Mouse (Mus musculus): ENCODE measurements at regions not wholly inside any gene's neighbourhood (a gene's known extent, or its start where the extent isn't known, plus 50 kb on each side); places are given as distances from the start of the nearest gene placed in this dataset.

DNA sequence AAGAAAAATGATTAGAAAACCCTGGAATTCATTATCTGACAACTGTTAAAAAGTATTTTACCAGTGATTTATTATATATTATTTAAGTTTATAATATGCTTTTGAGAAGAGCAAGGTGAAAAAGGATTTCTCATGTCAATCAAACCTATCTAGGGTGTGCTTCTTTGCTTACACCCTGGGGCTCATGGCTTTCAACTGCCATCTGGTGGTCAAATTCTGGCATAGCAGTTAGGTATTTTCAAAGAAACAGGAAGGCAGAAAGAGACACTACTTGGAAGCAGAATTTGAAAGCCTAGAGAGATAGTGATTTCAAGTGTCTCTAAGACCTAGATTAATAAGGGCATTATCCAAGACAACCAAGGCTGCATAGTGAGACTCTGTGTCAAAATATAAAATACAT, 167.8 kb upstream of the Amot start:
- Histone ChIP-seq H3K4me2 (replicated peaks) (no peak overlapping the region), H3K9me3 (ENCODE audit: control insufficient read depth, low read length) (no peaks in the 10 kb centered on the region), H3K9ac (no peak overlapping the region), H3K27ac (no peak overlapping the region), H3K27me3 (ENCODE audit: control insufficient read depth, insufficient read depth, low read length) (no peaks in the 10 kb centered on the region), H3K4me1 (replicated peaks; ENCODE audit: control insufficient read depth, insufficient read depth, low read length) (no peaks in the 10 kb centered on the region), H3K36me3 (replicated peaks; ENCODE audit: control insufficient read depth, insufficient read depth) (no peaks in the 10 kb centered on the region), H3K4me3 (replicated peaks; ENCODE audit: low read length) (no peak overlapping the region)
- no peak for ATAC-seq (ENCODE audit: low FRiP score)
- peak; percentile 64 for DNase-seq (ENCODE audit: low spot score)

- H3K4me2 ChIP-seq (replicated peaks), result no peak overlapping the region
- no peak for ATAC-seq (ENCODE audit: low FRiP score)
- no peaks in the 10 kb centered on the region for H3K36me3 ChIP-seq (replicated peaks; ENCODE audit: control insufficient read depth, insufficient read depth)
- no peaks in the 10 kb centered on the region for H3K9me3 ChIP-seq (ENCODE audit: control insufficient read depth, low read length)
- 74% methylated on average over 2 of the region's 2 CpGs for WGBS
- no peaks in the 10 kb centered on the region for H3K27me3 ChIP-seq (ENCODE audit: control insufficient read depth, insufficient read depth, low read length)
- no peak overlapping the region for H3K4me3 ChIP-seq (replicated peaks; ENCODE audit: low read length)
- no peaks in the 10 kb centered on the region for H3K4me1 ChIP-seq (replicated peaks; ENCODE audit: control insufficient read depth, insufficient read depth, low read length)
- H3K27ac ChIP-seq, result no peak overlapping the region
- no peak for DNase-seq (ENCODE audit: low spot score)
- no peak overlapping the region for H3K9ac ChIP-seq
Observed at GRCm38 (mm10) chrX:145651647-145652046, 146.7 kb upstream of the Amot start.

- H3K4me2 ChIP-seq (replicated peaks), result no peak overlapping the region
- no peak for DNase-seq (ENCODE audit: low spot score)
- H3K36me3 ChIP-seq (replicated peaks; ENCODE audit: control insufficient read depth, insufficient read depth), result no peaks in the 10 kb centered on the region
- H3K4me1 ChIP-seq (replicated peaks; ENCODE audit: control insufficient read depth, insufficient read depth, low read length), result no peaks in the 10 kb centered on the region
- H3K27ac ChIP-seq, result no peak overlapping the region
- H3K9ac ChIP-seq, result no peak overlapping the region
- ATAC-seq (ENCODE audit: low FRiP score), result no peak
- no peaks in the 10 kb centered on the region for H3K27me3 ChIP-seq (ENCODE audit: control insufficient read depth, insufficient read depth, low read length)
- 63% methylated on average over 3 of the region's 3 CpGs for WGBS
- no peaks in the 10 kb centered on the region for H3K9me3 ChIP-seq (ENCODE audit: control insufficient read depth, low read length)
- no peak overlapping the region for H3K4me3 ChIP-seq (replicated peaks; ENCODE audit: low read length)
Observed at GRCm38 (mm10) chrX:145619649-145620048, 114.7 kb upstream of the Amot start.

- H3K4me3 ChIP-seq (replicated peaks; ENCODE audit: low read length), result no peak overlapping the region
- H3K4me2 ChIP-seq (replicated peaks), result no peak overlapping the region
- 95% methylated on average over 10 of the region's 10 CpGs for WGBS
- no peaks in the 10 kb centered on the region for H3K9me3 ChIP-seq (ENCODE audit: control insufficient read depth, low read length)
- H3K27me3 ChIP-seq (ENCODE audit: control insufficient read depth, insufficient read depth, low read length), result no peaks in the 10 kb centered on the region
- no peak for ATAC-seq (ENCODE audit: low FRiP score)
- no peaks in the 10 kb centered on the region for H3K4me1 ChIP-seq (replicated peaks; ENCODE audit: control insufficient read depth, insufficient read depth, low read length)
- no peak overlapping the region for H3K27ac ChIP-seq
- DNase-seq (ENCODE audit: low spot score), result no peak
- H3K36me3 ChIP-seq (replicated peaks; ENCODE audit: control insufficient read depth, insufficient read depth), result no peaks in the 10 kb centered on the region
- H3K9ac ChIP-seq, result no peak overlapping the region
Observed at GRCm38 (mm10) chrX:145602085-145602484, 97.1 kb upstream of the Amot start.

GRCm38 (mm10) chrX:145590733-145591132, 85.8 kb upstream of the Amot start:
- no peak overlapping the region for H3K9ac ChIP-seq
- H3K9me3 ChIP-seq (ENCODE audit: control insufficient read depth, low read length), result no peaks in the 10 kb centered on the region
- no peak overlapping the region for H3K4me2 ChIP-seq (replicated peaks)
- no peak for ATAC-seq (ENCODE audit: low FRiP score)
- DNase-seq (ENCODE audit: low spot score), result no peak
- 53% methylated on average over 1 of the region's 1 CpGs for WGBS
- H3K36me3 ChIP-seq (replicated peaks; ENCODE audit: control insufficient read depth, insufficient read depth), result no peaks in the 10 kb centered on the region
- no peaks in the 10 kb centered on the region for H3K4me1 ChIP-seq (replicated peaks; ENCODE audit: control insufficient read depth, insufficient read depth, low read length)
- no peak overlapping the region for H3K4me3 ChIP-seq (replicated peaks; ENCODE audit: low read length)
- no peaks in the 10 kb centered on the region for H3K27me3 ChIP-seq (ENCODE audit: control insufficient read depth, insufficient read depth, low read length)
- H3K27ac ChIP-seq, result no peak overlapping the region

GRCm38 (mm10) chrX:145567528-145567927, 62.5 kb upstream of the Amot start:
- Histone ChIP-seq H3K4me3 (replicated peaks; ENCODE audit: low read length) (no peak overlapping the region), H3K4me2 (replicated peaks) (no peak overlapping the region), H3K9me3 (ENCODE audit: control insufficient read depth, low read length) (no peaks in the 10 kb centered on the region), H3K36me3 (replicated peaks; ENCODE audit: control insufficient read depth, insufficient read depth) (no peaks in the 10 kb centered on the region), H3K27me3 (ENCODE audit: control insufficient read depth, insufficient read depth, low read length) (no peaks in the 10 kb centered on the region), H3K27ac (no peak overlapping the region), H3K4me1 (replicated peaks; ENCODE audit: control insufficient read depth, insufficient read depth, low read length) (no peaks in the 10 kb centered on the region), H3K9ac (no peak overlapping the region)
- 73% methylated on average over 3 of the region's 3 CpGs for WGBS
- no peak for ATAC-seq (ENCODE audit: low FRiP score)
- DNase-seq (ENCODE audit: low spot score), result no peak

GRCm38 (mm10) chrX:145567073-145567472, 62.1 kb upstream of the Amot start:
- Histone ChIP-seq H3K9ac (no peak overlapping the region), H3K4me2 (replicated peaks) (no peak overlapping the region), H3K27ac (no peak overlapping the region), H3K27me3 (ENCODE audit: control insufficient read depth, insufficient read depth, low read length) (no peaks in the 10 kb centered on the region), H3K4me1 (replicated peaks; ENCODE audit: control insufficient read depth, insufficient read depth, low read length) (no peaks in the 10 kb centered on the region), H3K4me3 (replicated peaks; ENCODE audit: low read length) (no peak overlapping the region), H3K36me3 (replicated peaks; ENCODE audit: control insufficient read depth, insufficient read depth) (no peaks in the 10 kb centered on the region), H3K9me3 (ENCODE audit: control insufficient read depth, low read length) (no peaks in the 10 kb centered on the region)
- no peak for ATAC-seq (ENCODE audit: low FRiP score)
- 76% methylated on average over 2 of the region's 2 CpGs for WGBS
- DNase-seq (ENCODE audit: low spot score), result no peak

DNA sequence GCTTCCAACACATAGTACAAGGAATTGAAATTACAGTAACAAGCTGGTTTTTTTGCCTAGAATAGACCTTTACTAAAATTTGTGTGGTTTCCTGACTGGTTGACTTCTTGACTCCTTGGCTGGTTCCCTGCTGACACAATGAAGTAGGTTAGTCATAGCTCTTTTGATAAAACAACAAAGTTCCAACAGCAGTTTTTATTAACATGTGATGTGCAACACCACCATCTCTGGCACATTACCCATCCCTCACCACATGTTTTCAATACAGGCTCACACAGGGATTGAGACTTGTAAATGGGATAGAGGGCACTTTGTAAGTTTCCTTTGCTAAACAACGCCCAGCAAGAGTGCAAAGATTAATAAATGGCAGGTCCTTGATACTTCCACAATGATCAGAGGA, 53.9 kb upstream of the Amot start:
- Histone ChIP-seq H3K36me3 (replicated peaks; ENCODE audit: control insufficient read depth, insufficient read depth) (no peaks in the 10 kb centered on the region), H3K4me2 (replicated peaks) (no peak overlapping the region), H3K4me1 (replicated peaks; ENCODE audit: control insufficient read depth, insufficient read depth, low read length) (no peaks in the 10 kb centered on the region), H3K4me3 (replicated peaks; ENCODE audit: low read length) (no peak overlapping the region), H3K27me3 (ENCODE audit: control insufficient read depth, insufficient read depth, low read length) (no peaks in the 10 kb centered on the region), H3K9me3 (ENCODE audit: control insufficient read depth, low read length) (no peaks in the 10 kb centered on the region), H3K27ac (no peak overlapping the region), H3K9ac (no peak overlapping the region)
- WGBS, result 82% methylated on average over 1 of the region's 1 CpGs
- ATAC-seq (ENCODE audit: low FRiP score), result no peak
- no peak for DNase-seq (ENCODE audit: low spot score)

All from hindbrain, embryonic 14.5 days (tissue).